Mouse (Mus musculus) MEL (cell line): ENCODE data around the gene Cyp1a2.

Source experiments
- BHLHE40 ChIP-seq: IDR thresholded peaks from 2 replicates; pipeline ENCODE4 v1.6.1; 2012; ENCODE audit warnings: low read depth, mild to moderate bottlenecking, inconsistent platforms, low read length, improper control_type of control experiment, borderline replicate concordance
- CTCF ChIP-seq, 3 experiments: IDR thresholded peaks in 2 of 3; conservative IDR thresholded peaks in 1 of 3; 2 replicates each; pipeline ENCODE4 v1.5.1; 2011 to 2012; ENCODE audit warnings: low read length in 3 of 3, low read depth in 2 of 3, mild to moderate bottlenecking in 2 of 3, improper control_type of control experiment in 1 of 3, inconsistent platforms in 1 of 3, mixed read lengths in 1 of 3, moderate library complexity in 1 of 3; ENCODE audit not compliant: control insufficient read depth in 1 of 3, insufficient read depth in 1 of 3, poor library complexity in 1 of 3, severe bottlenecking in 1 of 3
- E2F4 ChIP-seq: IDR thresholded peaks from 2 replicates; pipeline ENCODE4 v1.6.1; 2011; ENCODE audit warnings: low read depth, low read length, improper control_type of control experiment, borderline replicate concordance
- ELF1 ChIP-seq: IDR thresholded peaks from 2 replicates; pipeline ENCODE4 v1.6.1; 2014; ENCODE audit warnings: low read depth, mild to moderate bottlenecking, inconsistent platforms, low read length, improper control_type of control experiment, moderate library complexity
- GABPA ChIP-seq: IDR thresholded peaks from 2 replicates; pipeline ENCODE4 v1.6.1; 2012; ENCODE audit warnings: low read depth, mild to moderate bottlenecking, inconsistent platforms, low read length, improper control_type of control experiment, moderate library complexity
- KAT2A ChIP-seq: conservative IDR thresholded peaks from 2 replicates; pipeline ENCODE4 v1.6.1; 2012; ENCODE audit warnings: low read depth, low read length, improper control_type of control experiment, inconsistent platforms
- MAZ ChIP-seq: IDR thresholded peaks from 2 replicates; pipeline ENCODE4 v1.6.1; 2012; ENCODE audit warnings: low read depth, mild to moderate bottlenecking, inconsistent platforms, low read length, improper control_type of control experiment
- POLR2A ChIP-seq, 2 experiments: IDR thresholded peaks; 2 replicates each; pipeline ENCODE4 v1.6.1; 2011 to 2012; ENCODE audit warnings: low read length in 2 of 2, mild to moderate bottlenecking in 2 of 2, control low read depth in 1 of 2, improper control_type of control experiment in 1 of 2, low read depth in 1 of 2, moderate library complexity in 1 of 2; ENCODE audit not compliant: control insufficient read depth in 1 of 2, insufficient read depth in 1 of 2, poor library complexity in 1 of 2
- TCF12 ChIP-seq: IDR thresholded peaks from 2 replicates; pipeline ENCODE4 v1.6.1; 2014; ENCODE audit warnings: low read depth, mild to moderate bottlenecking, inconsistent platforms, low read length, improper control_type of control experiment, moderate library complexity
- USF2 ChIP-seq, 2 experiments: IDR thresholded peaks; 2 replicates each; pipeline ENCODE4 v1.6.1; 2011 to 2012; ENCODE audit warnings: improper control_type of control experiment in 2 of 2, low read length in 2 of 2, borderline replicate concordance in 1 of 2, inconsistent platforms in 1 of 2, low read depth in 1 of 2, mild to moderate bottlenecking in 1 of 2; ENCODE audit not compliant: insufficient read depth in 1 of 2

DNA sequence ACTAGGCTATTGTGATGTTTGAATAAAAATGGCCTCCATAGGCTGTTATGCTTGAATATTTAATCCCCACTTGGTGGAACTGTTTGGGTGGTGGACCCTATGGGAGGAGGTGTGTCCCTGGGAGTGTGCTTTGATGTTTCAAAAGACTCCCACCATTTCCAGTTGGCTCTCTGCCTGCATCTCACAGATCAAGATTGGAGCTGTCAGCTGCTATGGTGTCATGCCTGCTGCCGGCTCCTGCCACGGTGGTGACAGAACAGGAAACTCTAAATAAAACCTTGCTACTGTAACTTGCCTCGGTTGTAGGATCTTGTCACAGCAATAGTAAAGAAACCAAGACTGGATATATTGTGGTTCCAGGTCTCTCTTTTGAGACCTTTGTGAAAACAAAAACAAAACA, 22.0 kb downstream of the Cyp1a2 start:
- TF ChIP-seq KAT2A (no peak), GABPA (no peak), BHLHE40 (no peak), TCF12 (no peak), CTCF (IDR thresholded peaks at IDR 0.05 in 2 of 3, conservative IDR thresholded peaks at IDR 0.05 in 1 of 3; ENCODE audit: control insufficient read depth in 1 of 3, insufficient read depth in 1 of 3, low read depth in 2 of 3, low read length in 3 of 3, poor library complexity in 1 of 3, severe bottlenecking in 1 of 3) (no peak), MAZ (no peak), ELF1 (no peak), POLR2A (IDR thresholded peaks at IDR 0.05; ENCODE audit: control insufficient read depth in 1 of 2, insufficient read depth in 1 of 2, low read depth in 1 of 2, low read length in 2 of 2, poor library complexity in 1 of 2) (no peak), USF2 (IDR thresholded peaks at IDR 0.05; ENCODE audit: borderline replicate concordance in 1 of 2, insufficient read depth in 1 of 2, low read depth in 1 of 2, low read length in 2 of 2) (no peak), E2F4 (no peak)
